Mouse (Mus musculus): ENCODE results near the gene Erich6. TPM values are rescaled to one million over a fixed set of nuclear protein-coding genes. Genes with fewer than 3 reads are reported as not detected.

Gene Erich6
- total RNA-seq (2021): 1 to 10 TPM in 1 of 2 experiments, under 1 TPM in 1; 0.95 to 1.3 TPM
- long read RNA-seq, experiment 1, partial matches to known transcripts: 0 of 2 reads
- long read RNA-seq, experiment 1, other reads (novel, unspliced or antisense): 2 of 2 reads
- long read RNA-seq, experiment 2, partial matches to known transcripts: 1 of 3 reads
- long read RNA-seq, experiment 2, other reads (novel, unspliced or antisense): 2 of 3 reads

DNA sequence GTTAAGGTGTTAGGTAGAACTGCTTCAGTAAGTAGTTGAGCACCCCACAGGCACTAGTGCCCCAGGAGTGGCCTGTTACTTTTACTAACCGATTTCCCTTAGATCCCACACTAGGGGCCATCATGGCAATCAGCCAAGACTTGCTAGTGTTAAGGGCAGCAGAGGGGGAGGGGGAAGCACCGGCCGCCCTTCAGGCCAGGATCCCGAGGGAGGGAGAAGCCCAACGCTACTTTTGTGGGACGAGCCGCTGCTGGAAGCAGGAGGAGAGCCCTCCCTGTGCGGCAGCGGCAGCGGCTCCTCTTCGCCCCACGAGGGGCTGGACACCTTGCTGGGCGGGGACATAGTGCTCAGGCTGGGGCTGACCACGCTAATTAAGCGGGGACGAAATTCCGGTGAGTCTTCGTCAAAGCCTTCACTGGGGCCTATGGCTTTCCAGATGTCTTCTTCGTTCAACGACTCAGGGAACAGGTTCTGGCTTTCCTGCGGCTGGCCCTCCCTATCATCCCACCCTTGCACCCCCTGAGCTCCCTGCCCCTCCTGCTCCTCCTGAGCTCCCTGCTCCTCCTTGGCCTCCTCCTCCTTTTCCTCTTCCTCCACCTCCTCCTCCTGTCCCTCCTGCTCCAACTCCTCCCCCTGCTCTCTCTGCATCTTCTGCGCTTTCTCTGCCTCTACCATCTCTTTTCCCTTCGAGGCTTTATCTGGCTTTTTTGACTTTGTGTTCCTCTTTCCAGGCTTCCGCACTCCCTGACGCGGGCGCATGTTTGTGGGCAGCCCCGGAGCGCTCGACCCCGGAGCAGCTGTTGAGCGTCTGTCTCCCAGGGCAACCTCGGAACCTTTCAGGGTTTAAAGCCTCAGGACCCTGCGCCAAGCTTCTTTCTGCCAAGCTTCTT, at the start of gene Erich6:
Erich6 (minus strand) TSS at position 802 of the 890 bp plus-strand sequence.
- DNase-seq (ENCODE audit: low spot score in 2 of 2): peak; percentile 4 to 34

DNA sequence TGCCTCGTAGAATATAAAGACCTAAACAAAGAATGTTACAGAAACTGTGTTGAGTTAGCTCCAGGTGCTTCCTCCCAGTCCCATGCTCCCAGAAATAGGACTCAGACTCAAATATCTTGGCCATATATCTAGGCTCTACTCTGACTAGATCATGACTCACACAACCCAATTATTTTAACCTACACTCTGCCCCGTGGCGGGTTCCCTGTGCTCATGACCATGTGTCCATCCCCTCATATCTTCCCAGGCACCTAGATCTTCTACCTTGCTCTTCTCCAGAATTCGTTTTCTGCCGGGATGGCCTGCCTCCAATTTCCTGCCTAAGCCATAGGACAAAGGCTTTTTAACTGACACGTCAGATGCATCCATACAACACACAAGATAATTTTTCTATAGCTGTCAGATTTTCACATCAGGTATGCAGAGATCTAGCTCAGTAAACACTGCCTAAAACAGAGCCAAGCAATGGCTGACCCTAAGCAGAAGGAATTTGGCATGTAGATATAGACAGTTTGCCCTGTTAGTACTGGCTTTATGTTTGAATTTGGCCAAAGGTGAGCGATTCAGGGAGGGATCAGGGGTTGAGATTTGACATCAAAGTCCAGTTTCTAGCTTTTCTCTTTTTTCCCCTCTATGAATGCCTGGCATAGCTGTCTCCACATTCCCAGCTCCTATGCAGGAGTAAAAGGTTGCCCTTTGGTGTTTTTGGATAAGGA, 49.4 kb upstream of the Erich6 start:
- DNase-seq (ENCODE audit: low spot score in 2 of 2): no peak

DNA sequence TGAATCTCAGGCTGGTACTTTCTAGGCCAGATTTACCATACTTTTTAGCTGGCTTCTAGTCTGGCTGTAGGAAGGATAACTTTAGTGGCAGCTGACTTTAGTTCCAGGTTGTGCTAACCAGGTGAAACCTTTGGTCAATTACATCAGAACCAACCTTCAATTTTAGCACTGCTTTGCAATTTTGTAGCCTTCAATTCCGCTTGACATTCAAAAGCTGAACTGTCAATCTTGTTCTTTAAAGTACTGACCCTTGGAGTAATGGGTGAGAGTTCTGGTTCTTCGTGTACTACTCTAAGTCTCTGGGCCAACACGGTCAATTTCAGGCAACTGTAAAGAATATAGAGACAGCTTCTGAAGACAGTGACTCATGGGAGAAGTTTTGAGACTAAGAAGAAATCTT, 48.4 kb upstream of the Erich6 start:
- DNase-seq (ENCODE audit: low spot score in 2 of 2): no peak

DNA sequence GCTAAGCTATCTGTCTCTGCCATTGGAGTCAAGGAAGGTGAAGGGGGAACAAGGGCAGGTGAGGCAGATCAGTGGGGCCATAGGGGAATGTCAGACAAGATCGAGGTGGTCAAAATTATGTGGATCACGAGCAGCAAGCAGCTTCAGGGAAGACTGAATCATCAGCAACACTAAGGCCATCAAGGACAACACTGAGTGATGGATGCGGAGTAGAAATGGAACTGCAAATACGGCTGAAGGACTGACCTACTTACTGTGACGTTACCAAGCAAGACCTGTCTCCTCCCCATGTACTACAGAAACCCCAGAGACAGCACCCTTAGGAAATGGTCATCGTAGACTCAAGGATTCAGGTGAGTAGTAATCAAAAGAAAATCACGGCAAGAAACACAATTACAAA, 46.3 kb upstream of the Erich6 start:
- no peak for DNase-seq (ENCODE audit: low spot score in 2 of 2)

DNA sequence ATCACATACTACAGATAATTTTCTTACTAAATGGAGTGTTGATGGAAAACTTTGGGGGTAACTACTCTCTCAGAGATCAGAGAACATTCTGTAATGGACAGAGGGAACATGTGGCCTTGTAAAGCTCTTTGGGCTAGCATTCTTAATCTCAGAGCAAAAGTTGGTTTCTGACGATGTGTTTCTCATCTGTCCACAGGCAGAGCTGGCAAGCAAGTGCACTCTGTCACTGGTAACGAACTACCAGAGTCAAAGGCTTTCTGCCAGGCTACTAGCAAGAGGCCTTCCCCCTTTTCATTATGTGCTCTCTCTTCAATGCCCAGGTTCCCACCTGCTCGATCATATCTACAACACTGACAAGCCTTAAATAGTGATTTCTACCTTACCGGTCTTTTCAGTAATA, 45.3 kb upstream of the Erich6 start:
- DNase-seq (ENCODE audit: low spot score in 2 of 2): no peak

DNA sequence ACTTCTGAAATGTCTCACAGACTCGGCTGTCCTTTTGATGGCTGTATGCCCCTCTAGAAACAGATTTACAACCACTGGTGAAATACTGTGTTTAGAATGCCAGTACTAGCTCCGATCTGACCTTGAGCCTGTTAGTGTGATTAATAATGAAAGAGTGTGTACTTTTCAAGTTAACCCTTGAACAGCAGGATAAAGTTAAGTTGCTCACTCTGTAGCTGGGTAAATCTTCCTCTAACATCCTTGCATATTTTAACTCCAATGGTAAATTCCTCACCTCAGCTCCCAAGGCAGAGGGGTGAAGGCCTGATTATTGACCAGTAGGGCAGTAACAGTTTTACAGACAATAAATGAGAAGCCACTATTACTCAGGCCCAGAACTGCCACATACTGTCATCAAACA, 44.8 kb upstream of the Erich6 start:
- no peak for DNase-seq (ENCODE audit: low spot score in 2 of 2)

DNA sequence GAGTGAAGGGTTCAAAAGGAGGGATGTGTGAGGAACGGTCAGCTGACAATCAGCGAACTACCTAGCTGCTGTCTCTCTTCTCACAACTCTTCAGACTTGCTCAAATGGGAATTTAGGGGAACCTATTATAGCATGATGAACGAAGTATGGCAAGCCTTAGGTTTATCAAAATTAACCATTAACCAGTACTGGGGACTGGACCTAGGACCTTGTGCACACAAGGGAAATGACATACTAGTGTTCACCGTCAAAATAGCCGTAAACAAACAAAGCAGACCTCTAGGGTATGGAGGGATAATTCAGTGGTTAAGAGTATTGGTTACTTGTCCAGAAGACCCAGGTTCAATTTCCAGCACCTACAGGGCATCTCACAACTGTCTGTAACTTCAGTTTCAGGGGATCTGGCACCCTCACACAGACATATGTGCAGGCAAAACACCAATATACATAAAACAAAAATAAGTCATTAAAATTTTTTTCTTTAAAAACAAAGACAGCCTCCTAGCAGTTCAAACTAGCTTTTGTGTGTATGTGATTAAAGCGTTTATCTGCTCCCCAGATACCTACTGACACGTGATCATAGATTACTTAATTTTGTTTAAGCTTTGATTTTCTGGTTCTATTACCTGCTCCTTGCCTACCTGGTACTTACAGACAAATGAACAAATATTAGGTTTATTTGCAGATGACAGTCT, 44.1 kb upstream of the Erich6 start:
- no peak for DNase-seq (ENCODE audit: low spot score in 2 of 2)

DNA sequence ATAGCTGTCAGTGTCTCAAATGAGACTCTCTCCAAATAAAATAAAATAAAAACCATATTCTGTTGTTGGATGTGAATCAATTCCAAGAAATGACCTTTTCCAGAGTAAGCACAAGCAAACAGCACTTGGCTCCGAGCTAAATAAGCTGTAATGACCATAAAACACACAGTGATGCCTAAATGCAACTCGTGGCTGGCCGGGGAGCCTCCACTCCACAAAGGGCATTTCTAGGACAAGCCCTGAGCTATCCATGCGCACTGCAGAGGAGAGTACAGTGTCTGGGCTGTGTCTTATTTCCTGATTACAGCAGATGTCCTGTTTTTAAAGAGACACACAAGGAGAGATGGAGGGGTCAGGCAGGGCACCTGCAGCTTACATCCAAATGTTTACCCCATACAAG, 43.0 kb upstream of the Erich6 start:
- no peak for DNase-seq (ENCODE audit: low spot score in 2 of 2)

DNA sequence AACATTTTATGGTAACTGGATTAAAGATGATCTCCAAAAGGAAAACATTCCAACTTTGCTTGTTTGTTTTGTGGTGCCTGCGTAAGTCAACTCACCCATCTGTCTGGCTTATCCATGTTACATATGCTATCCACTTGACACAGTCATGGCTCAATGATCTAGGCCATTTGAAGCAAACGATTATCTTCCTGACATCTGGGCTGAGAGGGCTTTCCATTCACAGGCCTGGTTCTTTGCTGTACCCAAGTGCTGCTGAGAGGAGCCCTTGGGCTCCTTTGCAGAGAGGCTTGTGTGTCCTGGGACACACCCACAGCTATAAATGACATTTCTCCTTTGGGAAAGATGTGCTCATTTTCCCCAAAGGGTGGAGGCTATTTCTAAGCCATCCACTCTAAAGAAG, 41.9 kb upstream of the Erich6 start:
- DNase-seq (ENCODE audit: low spot score in 2 of 2): no peak

DNA sequence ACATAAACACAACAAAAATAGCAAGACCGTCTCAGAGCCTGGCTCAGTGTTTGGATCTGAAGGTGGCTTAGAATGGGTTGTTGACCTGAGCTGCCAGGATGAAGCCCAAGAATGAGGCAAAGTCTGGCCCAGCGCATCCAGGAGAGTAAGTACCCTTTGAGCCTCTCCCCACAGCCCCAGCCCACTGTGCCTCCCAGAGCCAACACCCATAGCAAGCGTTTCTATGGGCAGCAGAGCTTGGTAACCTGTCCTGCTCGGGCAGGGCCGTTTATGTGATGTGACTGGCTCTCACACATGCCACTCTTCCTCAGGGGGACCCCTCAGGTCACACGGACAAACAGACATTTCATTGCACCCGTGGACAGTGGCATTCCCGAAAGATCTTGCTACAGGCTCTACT, 41.4 kb upstream of the Erich6 start:
- DNase-seq (ENCODE audit: low spot score in 2 of 2): no peak

DNA sequence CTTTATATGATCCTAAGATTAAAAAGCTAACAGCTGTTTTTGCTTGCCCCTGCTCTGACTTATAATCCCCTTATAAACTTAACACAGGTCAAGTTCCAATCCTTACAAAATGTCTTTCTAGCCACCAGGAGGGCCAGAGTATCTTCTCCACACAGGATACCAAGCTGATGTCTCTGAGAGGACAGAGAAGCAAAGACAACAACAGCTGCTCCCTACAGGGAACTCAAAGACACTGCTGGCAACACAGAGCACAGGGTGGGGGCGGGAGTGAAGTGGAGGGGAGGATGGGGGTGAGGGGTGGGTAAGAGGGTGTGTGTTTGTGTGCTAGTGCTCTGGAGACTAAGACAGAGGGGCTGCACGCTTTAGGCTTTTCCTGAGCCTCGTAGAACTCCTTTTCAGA, 40.6 kb upstream of the Erich6 start:
- no peak for DNase-seq (ENCODE audit: low spot score in 2 of 2)

DNA sequence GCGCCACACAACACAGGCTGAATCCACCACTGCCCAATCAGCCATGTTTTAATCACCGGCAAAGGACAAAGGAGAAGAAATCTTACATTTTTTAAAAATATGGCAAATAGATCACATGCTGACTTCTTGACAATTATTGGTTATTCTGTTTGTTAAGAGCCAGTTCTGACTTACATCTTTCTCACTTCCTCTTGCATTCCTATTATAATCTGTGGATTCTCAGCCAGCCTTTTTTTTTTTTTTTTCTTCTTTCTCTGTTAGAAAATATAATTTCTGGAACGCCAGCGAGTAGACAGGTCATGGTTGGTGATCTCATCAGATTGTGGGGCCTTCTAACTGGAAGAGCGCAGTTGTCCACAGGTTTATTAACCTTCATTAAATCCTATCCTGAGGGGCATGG, 36.3 kb upstream of the Erich6 start:
- DNase-seq (ENCODE audit: low spot score in 2 of 2): no peak

DNA sequence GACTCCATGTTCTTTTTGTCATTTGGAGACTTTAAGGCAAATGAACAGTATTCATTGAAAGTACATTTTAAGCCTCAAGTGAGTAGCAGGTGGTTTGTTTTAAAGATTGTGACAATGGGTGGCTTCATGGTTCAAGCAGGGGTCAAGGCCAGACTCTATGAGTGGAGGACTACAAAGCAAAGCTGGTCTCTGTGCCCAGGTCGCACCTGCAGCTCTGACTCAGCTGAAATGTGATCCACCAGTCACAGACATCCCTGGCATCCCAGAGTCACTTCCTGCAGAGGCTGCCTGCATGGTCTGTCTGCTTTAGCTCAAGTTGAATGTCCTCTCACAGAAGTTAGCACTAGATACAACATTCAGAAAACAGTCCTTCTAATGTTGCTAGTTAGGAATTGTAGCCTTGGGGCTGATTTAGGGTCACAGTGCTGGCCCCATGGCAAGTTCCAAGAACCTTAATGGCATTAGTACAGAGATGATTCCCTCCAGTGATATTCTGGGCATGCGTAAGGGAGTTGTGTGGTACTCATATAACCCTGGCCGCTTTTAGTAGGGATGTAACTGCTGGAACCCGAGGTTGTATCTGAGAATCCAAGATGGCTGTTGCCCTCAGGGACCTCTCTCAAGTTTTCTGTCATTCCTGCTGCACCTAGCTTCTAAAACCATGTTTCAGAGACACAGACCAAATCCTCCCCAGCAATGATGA, 35.6 kb upstream of the Erich6 start:
- DNase-seq (ENCODE audit: low spot score in 2 of 2): no peak

DNA sequence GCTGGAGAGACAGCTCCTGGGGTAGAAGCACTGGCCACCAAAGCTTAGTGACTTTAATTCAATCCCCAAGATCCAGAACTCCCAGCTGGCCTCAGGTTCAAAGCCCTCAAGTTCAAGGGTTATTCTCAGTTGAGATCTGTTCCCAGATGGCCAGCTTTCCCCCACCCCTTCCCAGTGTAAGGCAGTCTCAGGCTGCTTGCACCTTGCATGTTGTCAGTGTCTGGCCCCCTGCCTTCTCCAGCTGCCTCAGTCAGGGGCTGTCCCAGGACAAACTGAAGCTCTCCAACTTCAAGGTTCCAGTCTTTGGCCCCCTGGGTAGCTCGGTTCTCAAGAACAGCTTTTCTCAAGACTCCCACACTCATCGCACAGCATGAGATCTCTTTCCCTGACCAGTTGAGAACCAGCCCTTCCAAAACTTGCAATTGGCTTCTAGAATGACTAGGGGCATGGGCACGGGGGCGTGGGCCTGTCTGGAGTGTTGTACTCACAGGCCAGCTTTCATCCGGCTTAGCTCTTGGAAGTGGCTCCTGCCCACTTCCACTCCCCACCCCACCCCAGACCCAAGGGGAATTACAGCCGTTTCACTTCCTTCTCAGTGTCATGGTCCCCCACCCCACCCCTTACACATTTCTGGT, 34.7 kb upstream of the Erich6 start:
- DNase-seq (ENCODE audit: low spot score in 2 of 2): no peak

DNA sequence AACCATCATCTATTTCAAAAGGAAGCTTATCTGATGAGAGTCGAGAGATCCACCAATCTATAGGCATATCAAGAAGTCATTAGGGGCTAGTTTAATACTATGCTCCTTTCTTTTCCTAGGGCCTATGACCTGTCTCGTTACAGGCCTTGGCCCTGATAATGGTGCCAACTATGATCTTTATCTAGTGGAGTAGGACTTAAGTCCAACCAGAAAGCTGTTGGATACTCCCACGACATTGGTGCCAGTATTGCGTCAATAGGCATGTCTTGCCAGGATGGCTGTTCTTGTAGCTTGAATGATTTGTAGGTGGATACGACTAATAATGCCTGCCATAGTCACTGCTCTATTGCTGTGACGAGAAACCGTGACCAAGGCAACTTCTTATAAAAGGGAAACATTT, 27.0 kb upstream of the Erich6 start:
- no peak for DNase-seq (ENCODE audit: low spot score in 2 of 2)

DNA sequence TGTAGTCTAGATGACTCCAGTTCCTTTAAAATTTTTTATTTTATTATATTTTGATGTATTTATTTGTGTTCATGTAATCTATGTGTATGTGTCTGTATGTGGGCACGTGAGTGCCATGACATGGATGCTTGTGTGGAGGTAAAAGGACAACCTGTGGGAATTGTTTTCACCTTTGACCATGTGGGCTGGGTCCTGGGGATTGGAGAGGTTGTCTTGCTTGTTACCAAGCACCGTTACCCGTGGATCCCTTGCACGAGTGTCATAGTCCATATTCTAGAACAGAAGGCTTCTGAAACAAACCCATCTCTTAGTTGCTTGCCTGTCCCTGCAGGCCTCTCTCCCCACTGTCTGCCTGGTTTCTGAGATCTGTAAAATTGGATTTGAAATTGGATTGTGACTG, 23.6 kb upstream of the Erich6 start:
- DNase-seq (ENCODE audit: low spot score in 2 of 2): no peak

DNA sequence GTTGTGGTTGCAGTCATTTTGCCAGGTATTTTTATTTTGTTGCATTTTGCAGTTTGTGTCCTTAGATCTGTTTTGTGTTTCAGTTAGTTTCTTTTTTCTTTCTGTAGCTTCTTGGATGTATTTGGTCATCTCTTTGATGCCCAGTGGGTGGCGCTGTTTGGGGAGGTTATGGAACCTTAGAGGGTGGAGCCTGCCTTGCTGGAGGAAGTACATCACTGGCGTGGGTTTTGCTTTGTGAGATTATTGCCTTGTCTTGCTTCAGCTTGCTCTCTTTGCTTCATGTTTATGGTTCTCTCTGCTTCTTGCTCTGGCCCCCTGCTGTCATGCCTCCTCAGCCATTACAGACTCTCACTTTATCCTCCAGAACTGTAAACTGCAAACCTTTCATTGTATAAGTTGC, 20.3 kb upstream of the Erich6 start:
- DNase-seq (ENCODE audit: low spot score in 2 of 2): peak in 1 of 2 experiments; percentile 21

DNA sequence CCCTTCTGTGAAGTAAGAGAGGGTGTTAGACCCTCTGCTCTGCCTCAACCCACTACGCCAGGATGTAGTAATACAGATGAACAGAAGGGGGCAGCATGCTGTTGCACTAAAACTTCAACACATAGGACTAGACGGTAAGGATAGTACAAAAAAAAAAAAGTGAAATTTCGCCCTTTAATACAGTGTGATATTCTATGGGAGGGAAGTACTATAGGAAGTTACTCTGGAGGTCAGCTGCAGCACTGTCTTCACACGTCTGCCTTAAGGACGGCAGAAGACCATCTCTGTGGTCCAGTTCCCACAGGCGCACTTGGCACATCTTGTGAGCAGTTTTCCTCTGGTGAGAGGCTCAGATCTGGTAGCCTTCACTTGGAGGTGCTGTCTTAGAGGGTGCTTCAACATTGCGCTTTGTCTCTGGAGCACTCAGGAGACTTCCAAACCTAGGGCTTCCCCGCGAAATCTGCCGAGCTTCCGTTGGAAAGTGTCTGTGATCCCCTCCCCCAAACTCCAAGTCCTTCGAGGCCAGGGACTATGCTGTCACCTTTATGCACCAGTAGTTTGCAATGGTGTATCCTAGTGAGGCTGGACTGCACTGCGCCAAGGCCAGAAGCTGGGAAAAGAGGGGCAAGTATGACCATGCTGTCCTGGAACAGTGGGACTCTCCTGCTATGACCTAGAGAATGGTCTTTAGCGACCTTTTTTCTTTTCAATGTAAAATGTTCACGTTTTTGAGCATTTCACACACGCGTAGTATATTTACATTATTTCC, 18.5 kb upstream of the Erich6 start:
- peak; percentile 62 to 77 for DNase-seq (ENCODE audit: low spot score in 2 of 2)

DNA sequence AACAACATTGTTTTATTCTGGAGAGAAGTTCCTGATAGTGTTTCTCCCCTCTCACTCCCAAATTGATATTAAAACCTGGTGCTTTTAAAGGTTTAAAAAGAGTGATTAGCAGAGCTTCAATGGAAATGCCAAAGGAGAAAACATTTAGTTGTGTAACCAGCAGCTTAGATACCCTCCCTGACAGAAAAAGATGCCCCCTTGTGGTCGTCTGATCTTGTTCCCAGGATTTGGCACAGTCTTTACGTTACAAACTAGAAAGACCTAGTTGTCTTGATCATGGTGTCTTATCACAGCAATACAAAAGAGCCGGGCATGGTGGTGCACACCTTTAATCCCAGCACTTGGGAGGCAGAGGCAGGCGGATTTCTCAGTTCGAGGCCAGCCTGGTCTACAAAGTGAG, 16.9 kb upstream of the Erich6 start:
- DNase-seq (ENCODE audit: low spot score in 2 of 2): no peak

DNA sequence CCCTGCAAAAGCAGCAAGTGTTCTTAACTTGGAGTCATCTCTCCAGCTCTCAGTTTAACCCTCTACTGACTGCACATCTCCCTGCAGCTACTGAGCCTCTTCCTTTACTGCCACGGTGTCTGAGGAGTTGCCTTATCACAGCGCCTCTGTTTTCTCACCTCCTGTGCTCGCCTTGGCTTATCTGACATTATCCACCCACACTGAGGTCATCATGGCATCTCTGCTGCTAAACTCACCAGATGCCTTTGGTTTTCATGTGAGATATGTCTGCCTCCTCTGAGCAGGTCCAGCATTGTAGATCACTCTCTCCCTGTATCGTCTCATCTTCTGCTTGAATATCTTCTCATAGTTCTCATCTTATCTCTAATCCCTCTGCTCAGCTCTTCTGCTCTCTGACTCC, 13.3 kb upstream of the Erich6 start:
- no peak for DNase-seq (ENCODE audit: low spot score in 2 of 2)
